Mouse (Mus musculus) C2C12 (cell line): Measurements from ENCODE around the gene Habp2. TPM values are rescaled to one million over a fixed set of nuclear protein-coding genes. Genes with fewer than 3 reads are reported as not detected.
A peak's percentile ranks its signal among the peaks of the same experiment; 100 is the strongest.

Experiments used
- H3K27me3 ChIP-seq: one replicate; pipeline ENCODE4 v1.6.1; 2011; ENCODE audit not compliant: control insufficient read depth, insufficient read depth, insufficient read length
- H3K36me3 ChIP-seq: one replicate; pipeline ENCODE4 v1.6.1; 2011; ENCODE audit not compliant: control insufficient read depth, insufficient read depth
- H3K4me3 ChIP-seq: one replicate; pipeline ENCODE4 v1.5.1; 2011; ENCODE audit warnings: mild to moderate bottlenecking, control low read depth; ENCODE audit not compliant: poor library complexity, insufficient read depth, severe bottlenecking
- H3K79me2 ChIP-seq: one replicate; pipeline ENCODE4 v1.6.1; 2011; ENCODE audit not compliant: control insufficient read depth, insufficient read depth
- H3K79me3 ChIP-seq: one replicate; pipeline ENCODE4 v1.6.1; 2011; ENCODE audit warnings: low read depth, control low read depth
- H3ac ChIP-seq: one replicate; pipeline ENCODE3; 2011; ENCODE audit warnings: low read depth; ENCODE audit not compliant: control insufficient read depth, insufficient read length
- CEBPB ChIP-seq: IDR thresholded peaks from one replicate; pipeline ENCODE4 v1.6.1; 2011; ENCODE audit warnings: low read depth, mild to moderate bottlenecking, control low read depth, moderate library complexity
- CTCF ChIP-seq: IDR thresholded peaks from one replicate; pipeline ENCODE4 v1.5.1; 2011; ENCODE audit not compliant: control insufficient read depth, insufficient read depth, insufficient read length
- FOSL1 ChIP-seq: IDR thresholded peaks from one replicate; pipeline ENCODE4 v1.8.0; 2011; ENCODE audit warnings: mild to moderate bottlenecking, low read length; ENCODE audit not compliant: poor library complexity, insufficient read depth, severe bottlenecking
- MAX ChIP-seq: IDR thresholded peaks from one replicate; pipeline ENCODE4 v1.6.1; 2011; ENCODE audit warnings: mild to moderate bottlenecking, control low read depth
- MYOD1 ChIP-seq: IDR thresholded peaks from one replicate; pipeline ENCODE4 v1.6.1; 2011; ENCODE audit warnings: low read depth; ENCODE audit not compliant: control insufficient read depth, insufficient read length
- MYOG ChIP-seq: IDR thresholded peaks from one replicate; pipeline ENCODE4 v1.6.1; 2011; ENCODE audit not compliant: control insufficient read depth, insufficient read length; ENCODE audit errors: extremely low read depth
- USF1 ChIP-seq: IDR thresholded peaks from one replicate; pipeline ENCODE4 v1.6.1; 2011; ENCODE audit warnings: low read depth, mild to moderate bottlenecking, control low read depth, moderate library complexity
- polyA plus RNA-seq: library from polyadenylated mRNA; unstranded; fragments of >200 nt; fragmentation: generic; extraction: Trizol; gene quantifications from one replicate; pipeline ENCODE4 v1.2.1, GENCODE M21; 2012; ENCODE audit warnings: missing spikeins

Habp2 gene
- polyA plus RNA-seq, 1 experiment = 0.07 TPM

- Histone ChIP-seq H3K27me3 (no peaks in the 10 kb centered on the region), H3ac (no peak overlapping the region), H3K79me2 (no peaks in the 10 kb centered on the region), H3K36me3 (no peaks in the 10 kb centered on the region), H3K4me3 (no peak overlapping the region), H3K79me3 (no peaks in the 10 kb centered on the region)
- no peak for TF ChIP-seq MAX
- TF ChIP-seq MYOD1 = no peak
- no peak for TF ChIP-seq CTCF
- TF ChIP-seq MYOG = no peak
- TF ChIP-seq USF1 = no peak
- TF ChIP-seq CEBPB = no peak
- TF ChIP-seq FOSL1 = no peak
These were observed 77.0 kb downstream of the Habp2 start for GRCm38 (mm10) chr19:56363721-56364460.

GRCm38 (mm10) chr19:56364563-56364962 lies 77.6 kb downstream of the Habp2 start:
- H3K36me3 ChIP-seq = no peaks in the 10 kb centered on the region
- H3ac ChIP-seq = no peak overlapping the region
- no peaks in the 10 kb centered on the region for H3K27me3 ChIP-seq
- H3K79me2 ChIP-seq = no peaks in the 10 kb centered on the region
- TF ChIP-seq MYOD1 (no peak), CEBPB (no peak), CTCF (no peak), MAX (no peak), FOSL1 (no peak), USF1 (no peak), MYOG (no peak)
- no peak overlapping the region for H3K4me3 ChIP-seq
- H3K79me3 ChIP-seq = no peaks in the 10 kb centered on the region

GRCm38 (mm10) chr19:56366168-56366567 lies 79.2 kb downstream of the Habp2 start:
- H3K4me3 ChIP-seq = no peak overlapping the region
- TF ChIP-seq USF1 (no peak), FOSL1 (no peak), CTCF (no peak), CEBPB (no peak)
- no peaks in the 10 kb centered on the region for H3K79me3 ChIP-seq
- no peaks in the 10 kb centered on the region for H3K27me3 ChIP-seq
- H3K36me3 ChIP-seq = no peaks in the 10 kb centered on the region
- H3ac ChIP-seq = no peak overlapping the region
- no peaks in the 10 kb centered on the region for H3K79me2 ChIP-seq

GRCm38 (mm10) chr19:56366625-56367024 lies 79.7 kb downstream of the Habp2 start:
- Histone ChIP-seq H3K79me2 (no peaks in the 10 kb centered on the region), H3ac (no peak overlapping the region), H3K79me3 (no peaks in the 10 kb centered on the region), H3K4me3 (no peak overlapping the region), H3K36me3 (no peaks in the 10 kb centered on the region), H3K27me3 (no peaks in the 10 kb centered on the region)
- TF ChIP-seq MAX = no peak
- no peak for TF ChIP-seq USF1
- TF ChIP-seq MYOD1 = no peak

GRCm38 (mm10) chr19:56367778-56368177 lies 80.8 kb downstream of the Habp2 start:
- Histone ChIP-seq H3K4me3 (no peak overlapping the region), H3ac (no peak overlapping the region), H3K79me2 (no peaks in the 10 kb centered on the region), H3K79me3 (no peaks in the 10 kb centered on the region), H3K36me3 (no peaks in the 10 kb centered on the region), H3K27me3 (no peaks in the 10 kb centered on the region)
- TF ChIP-seq CEBPB (no peak), FOSL1 (peak; percentile 47), MYOD1 (peak; percentile 88), CTCF (no peak), MYOG (no peak), MAX (peak; percentile 75), USF1 (peak; percentile 36)

GRCm38 (mm10) chr19:56368912-56369311 lies 82.0 kb downstream of the Habp2 start:
- Histone ChIP-seq H3K36me3 (no peaks in the 10 kb centered on the region), H3K4me3 (no peak overlapping the region), H3ac (no peak overlapping the region), H3K27me3 (no peaks in the 10 kb centered on the region), H3K79me3 (no peaks in the 10 kb centered on the region), H3K79me2 (no peaks in the 10 kb centered on the region)
- TF ChIP-seq CEBPB (no peak), MAX (no peak), MYOG (no peak), CTCF (no peak)

Other genes starting within 250 kb of the Habp2 start
- gene Nrap, start 102.9 kb downstream of the Habp2 start, polyA plus RNA-seq = 0.88 TPM
- gene Casp7, start 110.0 kb downstream of the Habp2 start, polyA plus RNA-seq = 9.1 TPM
- gene Plekhs1, start 174.5 kb downstream of the Habp2 start, polyA plus RNA-seq = not detected